Mouse (Mus musculus) megakaryocyte-erythroid progenitor cell, adult 5-6 weeks (primary cell): ENCODE results near the gene Snx29. TPM values are rescaled to one million over a fixed set of nuclear protein-coding genes. Genes with fewer than 3 reads are reported as not detected.
A peak's percentile ranks its signal among the peaks of the same experiment; 100 is the strongest.
"Not testable (repeated sequence)": the region's sequence is repeated elsewhere in the genome, so short reads cannot be mapped to it uniquely, and the experiment has no call there.

Experiments used
- ATAC-seq: replicated peaks from 2 replicates; pipeline ENCODE4 v1.8.0; 2016; ENCODE audit warnings: mild to moderate bottlenecking, inconsistent platforms; ENCODE audit not compliant: severe bottlenecking, poor library complexity, low FRiP score, low TSS enrichment
- total RNA-seq, 2 experiments: library from RNA; stranded (forward) in 1 of 2; stranded (reverse) in 1 of 2; fragments of 200-1000, 215-1000 nt in 1 of 2; fragments of >200 nt in 1 of 2; fragmentation: Nextera tagmentation in 1 of 2; gene quantifications; 2 replicates each; pipeline ENCODE4 v1.2.3; 2014 to 2017

The Snx29 gene
- total RNA-seq, 2 experiments from 2014 or later = 6.1 to 9.3 TPM

- ATAC-seq = no peak
Observed at GRCm38 (mm10) chr16:11351903-11352302, 29.2 kb downstream of the Snx29 start.

GRCm38 (mm10) chr16:11359173-11359572 is 36.5 kb downstream of the Snx29 start:
- ATAC-seq = no peak

- ATAC-seq = no peak
Observed at GRCm38 (mm10) chr16:11359919-11360318, 37.2 kb downstream of the Snx29 start.

- ATAC-seq = not testable (repeated sequence)
Observed at GRCm38 (mm10) chr16:11360576-11360975, 37.9 kb downstream of the Snx29 start.

GRCm38 (mm10) chr16:11365626-11366025 is 42.9 kb downstream of the Snx29 start:
- ATAC-seq = no peak

- no peak for ATAC-seq
Observed at GRCm38 (mm10) chr16:11366851-11367250, 44.1 kb downstream of the Snx29 start.

GRCm38 (mm10) chr16:11368412-11368811 is 45.7 kb downstream of the Snx29 start:
- no peak for ATAC-seq

GRCm38 (mm10) chr16:11369162-11369561 is 46.5 kb downstream of the Snx29 start:
- ATAC-seq = no peak

- peak; percentile 72 for ATAC-seq
Observed at GRCm38 (mm10) chr16:11369642-11370041, 46.9 kb downstream of the Snx29 start.

- ATAC-seq = peak; percentile 73
Observed at GRCm38 (mm10) chr16:11370132-11370544, 47.4 kb downstream of the Snx29 start.

- no peak for ATAC-seq
Observed at GRCm38 (mm10) chr16:11379264-11379663, 56.6 kb downstream of the Snx29 start.

- no peak for ATAC-seq
Observed at GRCm38 (mm10) chr16:11380038-11380437, 57.3 kb downstream of the Snx29 start.

GRCm38 (mm10) chr16:11380871-11381270 is 58.2 kb downstream of the Snx29 start:
- no peak for ATAC-seq

GRCm38 (mm10) chr16:11384361-11384760 is 61.7 kb downstream of the Snx29 start:
- ATAC-seq = no peak

- ATAC-seq = peak; percentile 72
Observed at GRCm38 (mm10) chr16:11385150-11385549, 62.4 kb downstream of the Snx29 start.

- no peak for ATAC-seq
Observed at GRCm38 (mm10) chr16:11385798-11386197, 63.1 kb downstream of the Snx29 start.

GRCm38 (mm10) chr16:11386221-11386620 is 63.5 kb downstream of the Snx29 start:
- ATAC-seq = no peak

- no peak for ATAC-seq
Observed at GRCm38 (mm10) chr16:11388085-11388484, 65.4 kb downstream of the Snx29 start.

- ATAC-seq = no peak
Observed at GRCm38 (mm10) chr16:11389324-11389723, 66.6 kb downstream of the Snx29 start.

GRCm38 (mm10) chr16:11396570-11396969 is 73.9 kb downstream of the Snx29 start:
- ATAC-seq = no peak

GRCm38 (mm10) chr16:11399386-11399785 is 76.7 kb downstream of the Snx29 start:
- ATAC-seq = no peak
